Mouse (Mus musculus) midbrain, embryonic 10.5 days (tissue): ENCODE measurements at regions not wholly inside any gene's neighbourhood (a gene's known extent, or its start where the extent isn't known, plus 50 kb on each side); places are given as distances from the start of the nearest gene placed in this dataset.
"Not testable (repeated sequence)": the region's sequence is repeated elsewhere in the genome, so short reads cannot be mapped to it uniquely, and the experiment has no call there.

ENCODE experiments used
- DNase-seq: peaks from one replicate; pipeline ENCODE4 v3.0.0-alpha.2; 2017; ENCODE audit warnings: low spot score
- H3K27ac ChIP-seq: fragments of 300-500 bp; sonication (generic); replicated peaks from 2 replicates; pipeline ENCODE4 v1.5.1; 2016; ENCODE audit warnings: mild to moderate bottlenecking
- H3K27me3 ChIP-seq: fragments of 300-500 bp; sonication (generic); 2 replicates; pipeline ENCODE4 v1.6.1; 2016; ENCODE audit warnings: low read depth, mild to moderate bottlenecking; ENCODE audit not compliant: poor library complexity, severe bottlenecking
- H3K36me3 ChIP-seq: fragments of 300-500 bp; sonication (generic); 2 replicates; pipeline ENCODE4 v1.6.1; 2016; ENCODE audit warnings: mild to moderate bottlenecking, moderate library complexity
- H3K4me1 ChIP-seq: fragments of 300-500 bp; sonication (generic); 2 replicates; pipeline ENCODE4 v1.6.1; 2016
- H3K4me3 ChIP-seq: fragments of 300-500 bp; sonication (generic); 2 replicates; pipeline ENCODE4 v1.5.1; 2016; ENCODE audit warnings: mild to moderate bottlenecking, moderate library complexity
- H3K9me3 ChIP-seq: fragments of 300-500 bp; sonication (generic); replicated peaks from 2 replicates; pipeline ENCODE4 v1.6.1; 2016; ENCODE audit warnings: mild to moderate bottlenecking
- WGBS: fragments of 180-500 bp; shearing (Covaris S2); methylation state at CpG from one replicate; pipeline ENCODE4 v1.1.7; 2016; 5-methylcytosine and 5-hydroxymethylcytosine counted together

DNA sequence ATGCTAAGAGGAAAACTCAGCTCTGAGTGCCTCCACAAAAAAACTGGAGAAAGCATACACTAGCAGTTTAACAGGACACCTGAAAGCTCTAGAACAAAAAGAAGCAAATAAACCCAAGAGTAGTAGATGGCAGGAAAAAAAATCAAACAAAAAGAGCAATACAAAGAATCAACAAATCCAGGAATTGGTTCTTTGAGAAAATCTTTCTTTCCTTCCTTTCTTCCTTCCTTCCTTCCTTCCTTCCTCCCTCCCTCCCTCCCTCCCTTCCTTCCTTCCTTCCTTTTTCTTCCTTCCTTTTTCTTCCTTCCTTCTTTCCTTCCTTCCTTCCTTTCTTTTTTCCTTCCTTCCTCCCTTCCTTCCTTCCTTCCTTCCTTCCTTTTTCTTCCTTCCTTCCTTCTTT is 71.6 kb upstream of the Gap43 start:
- H3K27ac ChIP-seq, H3K27me3 ChIP-seq, H3K36me3 ChIP-seq, H3K9me3 ChIP-seq, H3K4me1 ChIP-seq, DNase-seq, H3K4me3 ChIP-seq: not testable (repeated sequence)

DNA sequence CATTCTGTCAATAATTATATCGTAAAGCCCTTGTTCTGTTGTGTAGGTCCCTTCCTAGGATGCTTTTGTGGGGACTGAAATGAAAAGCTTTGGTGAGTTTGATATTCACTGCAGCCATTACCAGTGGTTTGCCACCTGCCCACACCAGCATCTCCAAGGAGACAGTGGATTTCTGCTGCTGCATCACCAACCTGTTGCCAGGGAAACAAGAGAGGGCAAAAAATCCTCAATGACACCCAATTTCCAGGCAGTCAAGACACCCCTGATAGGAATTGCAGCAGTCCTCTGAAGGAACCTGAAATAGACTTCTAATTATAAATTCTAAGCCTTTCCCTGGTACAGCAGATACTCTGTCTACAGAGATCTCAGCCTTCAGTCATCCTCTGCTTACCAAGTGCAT is 56.1 kb upstream of the Gap43 start:
- no peaks in the 10 kb centered on the region for H3K9me3 ChIP-seq
- H3K4me3 ChIP-seq = no peak overlapping the region
- no peaks in the 10 kb centered on the region for H3K36me3 ChIP-seq
- DNase-seq = no peak
- H3K4me1 ChIP-seq = peaks cover 17% of the 10 kb centered on the region
- no peak overlapping the region for H3K27ac ChIP-seq
- no peaks in the 10 kb centered on the region for H3K27me3 ChIP-seq
- 65% methylated on average over 1 of the region's 1 CpGs for WGBS
